Mouse (Mus musculus): ENCODE data around the gene Dalrd3.

GRCm38 (mm10) chr9:108608889-108609288 is 39.2 kb downstream of the Dalrd3 start:
- TF ChIP-seq USF1 (IDR thresholded peaks at IDR 0.05; ENCODE audit: low read depth): no peak
- TF ChIP-seq CTCF (IDR thresholded peaks at IDR 0.05; ENCODE audit: control insufficient read depth, insufficient read depth, insufficient read length): no peak
- TF ChIP-seq MAX (IDR thresholded peaks at IDR 0.05): no peak
